Mouse (Mus musculus): Measurements from ENCODE around the gene Gtf2i. TPM values are rescaled to one million over a fixed set of nuclear protein-coding genes. Genes with fewer than 3 reads are reported as not detected.

Gene Gtf2i
- polyA plus RNA-seq, 1 experiment from 2014 or later: 211 TPM

DNA sequence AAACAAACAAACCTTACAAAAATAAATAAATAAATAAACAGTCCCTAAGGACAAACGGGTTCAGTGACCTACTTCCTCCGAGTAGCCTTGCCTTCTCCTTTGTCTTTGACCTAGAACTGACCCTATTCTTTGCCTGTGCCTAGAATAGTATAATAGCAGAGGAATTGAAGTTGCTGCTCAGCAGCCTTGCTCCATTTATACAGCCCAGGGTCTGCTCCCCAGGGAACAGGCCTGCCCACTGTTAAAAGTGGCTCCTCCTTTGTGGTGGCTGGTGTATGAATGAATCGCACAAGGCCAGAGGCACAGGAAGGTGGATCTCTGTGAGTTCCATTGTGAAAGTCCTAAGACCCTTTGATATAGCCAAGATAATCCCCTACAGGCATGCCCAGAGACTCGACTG is 14.8 kb upstream of the Gtf2i start:
- H3K36me3 ChIP-seq (ENCODE audit: control insufficient read depth, insufficient read depth, low read length): no peaks in the 10 kb centered on the region
- DNase-seq (ENCODE audit: low spot score) (no peak), ATAC-seq (ENCODE audit: insufficient number of reproducible peaks, low FRiP score, low TSS enrichment, low read depth) (no peak)
- no peaks in the 10 kb centered on the region for H3K9me3 ChIP-seq (ENCODE audit: control insufficient read depth, low read length)
- no peak overlapping the region for H3K27ac ChIP-seq (replicated peaks; ENCODE audit: low read depth, low read length)
- H3K4me2 ChIP-seq (ENCODE audit: low read depth, severe bottlenecking): no peak overlapping the region
- H3K4me3 ChIP-seq (ENCODE audit: low read depth, low read length): no peak overlapping the region
- H3K27me3 ChIP-seq (ENCODE audit: control insufficient read depth, insufficient read depth, low read length): no peaks in the 10 kb centered on the region
- no peaks in the 10 kb centered on the region; the same call in 1 of the 2 replicates for H3K4me1 ChIP-seq (ENCODE audit: control insufficient read depth, insufficient read depth, low read length)
- no peak overlapping the region for H3K9ac ChIP-seq (ENCODE audit: low read length)
- 82% methylated on average over 4 of the region's 4 CpGs for WGBS

DNA sequence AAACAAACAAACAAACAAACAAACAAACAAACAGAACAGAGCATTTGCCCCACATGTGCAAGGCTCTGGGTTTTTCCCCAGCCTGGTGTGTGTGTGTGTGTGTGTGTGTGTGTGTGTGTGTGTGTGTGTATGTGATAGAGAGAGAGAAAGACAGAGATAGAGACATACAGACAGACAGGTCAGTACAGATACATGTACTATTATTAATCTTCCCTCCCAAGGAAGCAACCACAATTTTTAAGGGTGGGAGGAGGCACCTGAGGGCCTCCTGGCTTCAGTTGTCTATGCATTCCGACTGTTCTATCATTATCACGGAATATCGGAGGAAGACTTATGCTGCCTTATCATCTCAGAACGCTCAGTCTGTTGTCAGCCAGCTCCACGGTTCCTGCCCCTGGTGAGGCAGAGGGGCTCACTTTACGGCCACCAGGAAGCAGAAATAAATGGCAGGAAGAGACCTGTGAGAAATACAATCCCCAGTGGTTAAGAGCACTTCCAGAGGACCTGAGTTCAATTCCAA is 14.0 kb upstream of the Gtf2i start:
- no peak overlapping the region for H3K4me3 ChIP-seq (ENCODE audit: low read depth, low read length)
- H3K9ac ChIP-seq (ENCODE audit: low read length): no peak overlapping the region
- H3K4me1 ChIP-seq (ENCODE audit: control insufficient read depth, insufficient read depth, low read length): no peaks in the 10 kb centered on the region; the same call in 1 of the 2 replicates
- no peaks in the 10 kb centered on the region for H3K9me3 ChIP-seq (ENCODE audit: control insufficient read depth, low read length)
- no peak overlapping the region for H3K27ac ChIP-seq (replicated peaks; ENCODE audit: low read depth, low read length)
- H3K27me3 ChIP-seq (ENCODE audit: control insufficient read depth, insufficient read depth, low read length): no peaks in the 10 kb centered on the region
- H3K36me3 ChIP-seq (ENCODE audit: control insufficient read depth, insufficient read depth, low read length): no peaks in the 10 kb centered on the region
- H3K4me2 ChIP-seq (ENCODE audit: low read depth, severe bottlenecking): no peak overlapping the region
- no peak for DNase-seq (ENCODE audit: low spot score)
- no peak for ATAC-seq (ENCODE audit: insufficient number of reproducible peaks, low FRiP score, low TSS enrichment, low read depth)
- 86% methylated on average over 6 of the region's 6 CpGs for WGBS

DNA sequence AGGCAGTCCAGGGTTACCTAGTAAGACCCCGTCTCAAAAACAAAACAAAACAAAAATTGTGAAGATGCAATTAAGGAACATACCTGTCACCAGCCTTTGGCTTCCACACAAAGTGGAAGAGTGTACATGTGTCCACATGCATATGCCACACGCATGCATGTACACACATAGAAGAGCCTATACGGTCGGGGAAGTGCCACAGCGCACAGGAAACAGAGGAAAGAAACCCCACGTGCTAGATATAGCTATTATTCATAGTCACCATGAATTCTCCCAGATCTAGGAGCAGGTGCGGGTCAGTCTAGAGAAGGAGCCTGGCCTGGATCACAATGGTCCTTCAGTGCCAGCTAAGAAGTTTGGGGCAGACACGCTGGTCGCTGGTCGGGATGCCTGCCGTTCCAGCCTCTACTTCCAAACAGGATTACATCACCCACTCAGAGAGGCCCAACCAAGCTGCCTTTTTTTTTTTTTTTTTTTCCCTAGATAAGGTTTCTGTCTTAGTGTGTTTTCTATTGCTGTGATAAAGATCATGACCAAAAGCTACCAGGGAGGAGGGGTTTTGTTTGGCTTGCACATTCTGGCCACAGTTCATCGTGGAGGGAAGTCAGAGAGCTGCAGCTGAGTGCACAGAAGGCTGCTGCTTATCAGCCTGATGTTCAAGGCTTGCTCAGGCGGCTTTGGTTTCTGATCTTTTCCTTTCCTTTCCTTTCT is 11.5 kb upstream of the Gtf2i start:
- Histone ChIP-seq H3K4me1 (ENCODE audit: control insufficient read depth, insufficient read depth, low read length) (peaks cover 2% of the 10 kb centered on the region; the same call in 1 of the 2 replicates), H3K27me3 (ENCODE audit: control insufficient read depth, insufficient read depth, low read length) (no peaks in the 10 kb centered on the region), H3K4me2 (ENCODE audit: low read depth, severe bottlenecking) (no peak overlapping the region), H3K4me3 (ENCODE audit: low read depth, low read length) (no peak overlapping the region), H3K9me3 (ENCODE audit: control insufficient read depth, low read length) (no peaks in the 10 kb centered on the region), H3K9ac (ENCODE audit: low read length) (no peak overlapping the region), H3K36me3 (ENCODE audit: control insufficient read depth, insufficient read depth, low read length) (no peaks in the 10 kb centered on the region), H3K27ac (replicated peaks; ENCODE audit: low read depth, low read length) (no peak overlapping the region)
- ATAC-seq (ENCODE audit: insufficient number of reproducible peaks, low FRiP score, low TSS enrichment, low read depth) (no peak), DNase-seq (ENCODE audit: low spot score) (no peak)
- 84% methylated on average over 13 of the region's 13 CpGs for WGBS

DNA sequence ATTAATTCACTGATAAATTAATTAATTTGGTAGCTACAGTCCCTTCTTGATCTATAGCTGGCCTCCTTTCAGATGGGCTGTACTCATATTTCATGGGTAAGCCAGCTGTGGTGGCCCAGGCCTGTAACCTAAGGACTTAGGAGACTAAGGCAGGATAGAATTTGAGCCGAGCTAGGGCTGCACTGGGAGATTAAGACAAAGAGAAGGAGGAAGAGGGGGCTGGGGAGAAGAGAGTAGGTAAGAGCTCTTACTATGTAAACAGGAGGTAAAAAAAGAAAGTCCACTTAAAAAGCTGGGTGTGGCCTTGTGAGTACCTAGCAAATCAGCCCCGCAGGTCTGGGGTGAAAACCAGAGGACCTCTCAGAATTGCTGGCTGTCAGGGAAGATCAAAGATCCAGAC is 9.3 kb upstream of the Gtf2i start:
- Histone ChIP-seq H3K27me3 (ENCODE audit: control insufficient read depth, insufficient read depth, low read length) (no peaks in the 10 kb centered on the region), H3K4me2 (ENCODE audit: low read depth, severe bottlenecking) (no peak overlapping the region), H3K9me3 (ENCODE audit: control insufficient read depth, low read length) (no peaks in the 10 kb centered on the region), H3K9ac (ENCODE audit: low read length) (no peak overlapping the region), H3K4me3 (ENCODE audit: low read depth, low read length) (no peak overlapping the region), H3K4me1 (ENCODE audit: control insufficient read depth, insufficient read depth, low read length) (peaks cover 2% of the 10 kb centered on the region; the same call in 1 of the 2 replicates), H3K27ac (replicated peaks; ENCODE audit: low read depth, low read length) (no peak overlapping the region; the same call in 1 of the 2 replicates), H3K36me3 (ENCODE audit: control insufficient read depth, insufficient read depth, low read length) (no peaks in the 10 kb centered on the region)
- ATAC-seq (ENCODE audit: insufficient number of reproducible peaks, low FRiP score, low TSS enrichment, low read depth) (peak; percentile 60; the same call in 1 of the 2 replicates), DNase-seq (ENCODE audit: low spot score) (no peak)
- 13% methylated on average over 2 of the region's 2 CpGs for WGBS

DNA sequence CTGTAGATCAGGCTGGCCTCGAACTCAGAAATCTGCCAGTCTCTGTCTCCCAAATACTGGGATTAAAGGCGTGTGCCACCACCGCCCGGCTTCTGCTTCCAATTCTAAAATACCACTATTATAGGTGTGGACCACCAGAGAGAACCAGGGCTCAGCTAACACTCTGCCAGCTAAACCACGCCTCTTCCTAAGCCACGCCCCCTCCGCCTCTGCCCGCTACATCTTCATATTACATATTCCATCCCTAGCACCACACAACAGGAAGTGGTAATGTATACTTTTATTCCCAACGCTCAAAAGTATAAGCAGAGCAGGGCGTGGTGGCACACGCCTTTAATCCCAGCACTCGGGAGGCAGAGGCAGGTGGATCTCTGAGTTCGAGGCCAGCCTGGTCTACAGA is 8.8 kb upstream of the Gtf2i start:
- H3K9ac ChIP-seq (ENCODE audit: low read length): no peak overlapping the region
- H3K4me3 ChIP-seq (ENCODE audit: low read depth, low read length): no peak overlapping the region
- H3K4me1 ChIP-seq (ENCODE audit: control insufficient read depth, insufficient read depth, low read length): peaks cover 2% of the 10 kb centered on the region; the same call in 1 of the 2 replicates
- 91% methylated on average over 13 of the region's 13 CpGs for WGBS
- no peaks in the 10 kb centered on the region for H3K9me3 ChIP-seq (ENCODE audit: control insufficient read depth, low read length)
- H3K27me3 ChIP-seq (ENCODE audit: control insufficient read depth, insufficient read depth, low read length): no peaks in the 10 kb centered on the region
- ATAC-seq (ENCODE audit: insufficient number of reproducible peaks, low FRiP score, low TSS enrichment, low read depth) (no peak), DNase-seq (ENCODE audit: low spot score) (no peak)
- H3K36me3 ChIP-seq (ENCODE audit: control insufficient read depth, insufficient read depth, low read length): no peaks in the 10 kb centered on the region
- no peak overlapping the region for H3K27ac ChIP-seq (replicated peaks; ENCODE audit: low read depth, low read length)
- no peak overlapping the region for H3K4me2 ChIP-seq (ENCODE audit: low read depth, severe bottlenecking)

DNA sequence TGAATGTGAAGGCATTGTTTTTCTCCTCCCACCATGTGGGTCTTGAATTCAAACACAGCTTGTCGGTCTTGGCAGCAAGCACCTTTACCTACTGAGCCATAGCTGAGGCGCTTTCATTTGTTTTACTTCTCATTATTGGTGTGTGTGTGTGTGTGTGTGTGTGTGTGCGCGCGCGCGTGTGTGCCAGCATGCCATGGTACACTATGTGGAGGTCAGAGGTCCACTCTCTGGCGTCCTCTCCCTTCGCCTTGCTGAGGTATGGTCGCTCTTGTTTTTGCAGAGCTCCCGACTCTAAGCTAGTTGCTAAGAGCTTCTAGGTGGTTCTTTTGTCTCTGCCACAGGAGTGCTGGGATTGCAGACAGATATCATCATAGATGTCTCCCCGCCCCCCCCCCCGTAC is 7.8 kb upstream of the Gtf2i start:
- no peak for ATAC-seq (ENCODE audit: insufficient number of reproducible peaks, low FRiP score, low TSS enrichment, low read depth)
- H3K4me1 ChIP-seq (ENCODE audit: control insufficient read depth, insufficient read depth, low read length): peaks cover 2% of the 10 kb centered on the region; the same call in 1 of the 2 replicates
- H3K36me3 ChIP-seq (ENCODE audit: control insufficient read depth, insufficient read depth, low read length): no peaks in the 10 kb centered on the region
- H3K27ac ChIP-seq (replicated peaks; ENCODE audit: low read depth, low read length): peak overlapping the region; percentile 30; the same call in 1 of the 2 replicates
- H3K9me3 ChIP-seq (ENCODE audit: control insufficient read depth, low read length): no peaks in the 10 kb centered on the region
- no peak overlapping the region for H3K9ac ChIP-seq (ENCODE audit: low read length)
- no peak overlapping the region for H3K4me2 ChIP-seq (ENCODE audit: low read depth, severe bottlenecking)
- DNase-seq (ENCODE audit: low spot score): no peak
- no peak overlapping the region for H3K4me3 ChIP-seq (ENCODE audit: low read depth, low read length)
- no peaks in the 10 kb centered on the region for H3K27me3 ChIP-seq (ENCODE audit: control insufficient read depth, insufficient read depth, low read length)
- 92% methylated on average over 13 of the region's 13 CpGs for whole genome bisulfite sequencing

DNA sequence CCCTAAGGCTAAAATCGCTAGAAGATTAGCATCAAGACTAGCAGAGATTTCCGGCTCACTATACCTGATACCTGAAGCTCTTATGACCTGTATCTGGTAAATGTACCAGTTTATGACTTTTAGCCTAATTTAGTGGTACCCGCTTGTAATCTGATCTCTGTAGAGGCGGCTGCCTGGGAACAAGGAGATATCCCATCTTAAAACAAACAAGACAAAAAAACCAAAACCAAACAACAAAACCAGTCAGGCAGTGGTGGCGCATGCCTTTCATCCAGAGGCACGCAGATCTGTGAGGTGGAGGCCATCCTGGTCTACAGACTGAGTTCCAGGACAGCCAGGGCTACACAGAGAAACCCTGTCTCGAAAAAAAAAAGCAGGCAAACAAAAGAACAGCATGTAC is 7.1 kb upstream of the Gtf2i start:
- Histone ChIP-seq H3K4me2 (ENCODE audit: low read depth, severe bottlenecking) (no peak overlapping the region), H3K27ac (replicated peaks; ENCODE audit: low read depth, low read length) (no peak overlapping the region), H3K4me3 (ENCODE audit: low read depth, low read length) (no peak overlapping the region), H3K9me3 (ENCODE audit: control insufficient read depth, low read length) (no peaks in the 10 kb centered on the region), H3K9ac (ENCODE audit: low read length) (no peak overlapping the region), H3K36me3 (ENCODE audit: control insufficient read depth, insufficient read depth, low read length) (no peaks in the 10 kb centered on the region), H3K27me3 (ENCODE audit: control insufficient read depth, insufficient read depth, low read length) (no peaks in the 10 kb centered on the region), H3K4me1 (ENCODE audit: control insufficient read depth, insufficient read depth, low read length) (peaks cover 2% of the 10 kb centered on the region; the same call in 1 of the 2 replicates)
- ATAC-seq (ENCODE audit: insufficient number of reproducible peaks, low FRiP score, low TSS enrichment, low read depth): no peak
- WGBS: 45% methylated on average over 7 of the region's 7 CpGs
- DNase-seq (ENCODE audit: low spot score): no peak

DNA sequence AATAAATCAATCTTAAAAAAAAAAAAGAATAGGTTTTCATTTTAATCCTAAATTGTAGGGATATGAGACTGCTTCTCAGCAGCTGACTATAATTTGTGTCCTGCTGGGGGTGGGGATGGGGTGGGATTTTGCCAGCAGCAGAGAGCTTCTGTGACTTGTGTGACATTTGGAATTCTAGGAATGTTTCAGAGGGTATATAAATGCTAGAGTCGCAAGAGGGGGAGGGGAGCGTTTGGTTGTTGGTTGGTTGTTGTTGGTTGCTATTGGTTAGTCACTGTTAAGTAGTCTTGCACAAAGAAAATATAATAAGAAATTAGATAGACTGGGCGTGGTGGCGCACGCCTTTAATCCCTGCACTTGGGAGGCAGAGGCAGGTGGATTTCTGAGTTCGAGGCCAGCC is 4.3 kb upstream of the Gtf2i start:
- DNase-seq (ENCODE audit: low spot score) (no peak), ATAC-seq (ENCODE audit: insufficient number of reproducible peaks, low FRiP score, low TSS enrichment, low read depth) (no peak)
- peaks cover 8% of the 10 kb centered on the region for H3K4me1 ChIP-seq (ENCODE audit: control insufficient read depth, insufficient read depth, low read length)
- no peak overlapping the region for H3K9ac ChIP-seq (ENCODE audit: low read length)
- H3K4me2 ChIP-seq (ENCODE audit: low read depth, severe bottlenecking): no peak overlapping the region
- no peaks in the 10 kb centered on the region for H3K27me3 ChIP-seq (ENCODE audit: control insufficient read depth, insufficient read depth, low read length)
- 93% methylated on average over 6 of the region's 6 CpGs for whole genome bisulfite sequencing
- H3K36me3 ChIP-seq (ENCODE audit: control insufficient read depth, insufficient read depth, low read length): no peaks in the 10 kb centered on the region
- H3K9me3 ChIP-seq (ENCODE audit: control insufficient read depth, low read length): no peaks in the 10 kb centered on the region
- H3K4me3 ChIP-seq (ENCODE audit: low read depth, low read length): no peak overlapping the region
- no peak overlapping the region for H3K27ac ChIP-seq (replicated peaks; ENCODE audit: low read depth, low read length)

Measured in limb, embryonic 11.5 days (tissue).